Mouse (Mus musculus) left cerebral cortex, adult 2 months (tissue): ENCODE measurements at regions not wholly inside any gene's neighbourhood (a gene's known extent, or its start where the extent isn't known, plus 50 kb on each side); places are given as distances from the start of the nearest gene placed in this dataset.

Experiments used
- DNase-seq, 2 experiments: peaks; one replicate each; pipeline ENCODE4 v3.0.0; 2021 to 2022; ENCODE audit warnings: low spot score in 2 of 2, mixed read lengths in 1 of 2; ENCODE audit errors: extremely low spot score in 1 of 2
- H3K27ac ChIP-seq: fragments of 200-600 bp; 2 replicates; pipeline ENCODE4 v1.8.1; 2022
- H3K4me3 ChIP-seq: fragments of 200-600 bp; 2 replicates; pipeline ENCODE4 v1.8.1; 2022
- CTCF ChIP-seq: fragments of 200-600 bp; IDR thresholded peaks from 2 replicates; pipeline ENCODE4 v1.8.1; 2022; ENCODE audit warnings: antibody characterized with exemption, mild to moderate bottlenecking, moderate library complexity
- intact Hi-C: fragments of 180-260 bp; cut with DNase I; formaldehyde crosslinking; loops from one replicate; pipeline ENCODE4 v1.15.1; 2025

- no peak overlapping the region for H3K4me3 ChIP-seq
- intact Hi-C loops = no loop called here
- no peak for TF ChIP-seq CTCF
- H3K27ac ChIP-seq = no peak overlapping the region
- DNase-seq = no peak
Observed at GRCm38 (mm10) chr5:79966241-79966640, 1053.7 kb upstream of the Adgrl3 start.

- TF ChIP-seq CTCF = no peak
- intact Hi-C loops = no loop called here
- no peak for DNase-seq
- Histone ChIP-seq H3K4me3 (no peak overlapping the region), H3K27ac (no peak overlapping the region; the same call in 1 of the 2 replicates)
Observed at GRCm38 (mm10) chr5:80005470-80005869, 1014.5 kb upstream of the Adgrl3 start.

GRCm38 (mm10) chr5:80038876-80039275 lies 981.1 kb upstream of the Adgrl3 start:
- peak overlapping the region; percentile 12; the same call in 1 of the 2 replicates for H3K27ac ChIP-seq
- no peak overlapping the region for H3K4me3 ChIP-seq
- intact Hi-C loops = loop anchor here (1.0 to 10.0 kb wide), 2 partner anchors 745 to 1454 kb away; no protein-coding TSS in a partner anchor
- TF ChIP-seq CTCF = no peak
- DNase-seq = peak; percentile 32 to 38

- intact Hi-C loops = loop anchor here (1.0 to 10.0 kb wide), 2 partner anchors 745 to 1455 kb away; no protein-coding TSS in a partner anchor
- no peak overlapping the region for H3K4me3 ChIP-seq
- DNase-seq = no peak
- peak overlapping the region; percentile 12; the same call in 1 of the 2 replicates for H3K27ac ChIP-seq
- no peak for TF ChIP-seq CTCF
Observed at GRCm38 (mm10) chr5:80039431-80039830, 980.5 kb upstream of the Adgrl3 start.
